In the genomic region with DNA sequence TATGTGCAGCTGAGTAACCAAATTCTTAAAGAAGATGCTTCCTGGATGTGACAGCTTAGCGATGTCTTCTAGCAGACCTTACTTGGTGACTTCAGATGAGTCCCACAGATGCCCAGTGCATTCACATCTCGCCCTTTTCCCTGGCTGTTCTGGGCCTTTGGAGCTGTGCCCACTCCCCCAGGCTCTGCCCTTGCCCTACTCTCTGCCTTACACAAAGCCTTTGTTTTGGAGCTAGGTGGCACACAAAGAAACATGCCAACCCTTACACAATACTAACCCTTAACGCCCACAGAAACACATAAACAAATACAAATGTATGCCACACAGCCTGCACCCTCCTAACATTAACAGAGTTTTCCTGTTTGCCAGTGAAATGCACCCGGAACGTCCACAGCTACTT, we compare ENCODE assay signal across 14 mouse cellular contexts. TPM values are rescaled to one million over a fixed set of nuclear protein-coding genes. Genes with fewer than 3 reads are reported as not detected.
"Had no signal": no experiment of that assay in that cellular context is flagged by ENCODE, and none has a peak within 500 bp of the region (broad histone marks: within the 10 kb centered on the region; RNA-seq: fewer than 3 reads in every experiment).

No protein-coding gene starts in this region.

- DNase-seq: lung, adult 18-20 months; lung, embryonic 14.5 days; lung, postnatal 10 days; lung, postnatal 4 days; midbrain, embryonic 14.5 days; right cerebral cortex, adult 18-20 months; right cerebral cortex, postnatal 25 days; right cerebral cortex, postnatal 4 days; spleen, adult 18-20 months; thymus, adult 18-20 months; thymus, postnatal 25 days; thymus, postnatal 4 days had no signal

RNA-seq across cellular contexts. Expression of a gene that starts 6.4 kb away (rescaled TPM):
- total RNA-seq: megakaryocyte, adult 5-6 weeks; megakaryocyte-erythroid progenitor cell, adult 5-6 weeks had no signal

RNA-seq across cellular contexts. Expression of a gene that starts 10.4 kb away (rescaled TPM):
- total RNA-seq: megakaryocyte, adult 5-6 weeks; megakaryocyte-erythroid progenitor cell, adult 5-6 weeks had no signal

RNA-seq across cellular contexts. Expression of a gene that starts 43.7 kb away (rescaled TPM):
- total RNA-seq: megakaryocyte, adult 5-6 weeks; megakaryocyte-erythroid progenitor cell, adult 5-6 weeks had no signal

RNA-seq across cellular contexts. Expression of a gene that starts 56.1 kb away (rescaled TPM):
- total RNA-seq: megakaryocyte, adult 5-6 weeks; megakaryocyte-erythroid progenitor cell, adult 5-6 weeks had no signal
